In genomic region chr12:100979616-100980015, GRCm38 (mm10) we compare ENCODE assay signal across 24 mouse cellular contexts. TPM values are rescaled to one million over a fixed set of nuclear protein-coding genes. Genes with fewer than 3 reads are reported as not detected.
DNase-seq lines count a peak whose midpoint lies in the region; ATAC-seq and TF ChIP-seq lines count a peak whose summit lies in the region.
"Had no signal": no experiment of that assay in that cellular context is flagged by ENCODE, and none has a peak within 500 bp of the region (broad histone marks: within the 10 kb centered on the region; RNA-seq: fewer than 3 reads in every experiment).

No protein-coding gene starts in this region.

- TF ChIP-seq EP300 in lung, postnatal 0 days (IDR thresholded peaks at IDR 0.05) = no peak

- ATAC-seq in lung, embryonic 16.5 days (ENCODE audit: low read depth) = no peak
- no peak for ATAC-seq in lung, postnatal 0 days
- ATAC-seq in stomach, embryonic 14.5 days (ENCODE audit: insufficient number of reproducible peaks, insufficient read depth, low FRiP score, low read depth) = no peak
- ATAC-seq: forebrain, embryonic 14.5 days; inflammation-experienced regulatory T-cells, adult 6 months; midbrain, embryonic 13.5 days had no signal

- H3K36me3 ChIP-seq in lung, embryonic 16.5 days (ENCODE audit: control insufficient read depth, insufficient read depth, low read length) = no peaks in the 10 kb centered on the region
- no peaks in the 10 kb centered on the region for H3K36me3 ChIP-seq in lung, postnatal 0 days (ENCODE audit: insufficient read depth, low read length)
- no peaks in the 10 kb centered on the region for H3K36me3 ChIP-seq in stomach, embryonic 14.5 days (ENCODE audit: control insufficient read depth, insufficient read depth, low read length)
- H3K36me3 ChIP-seq: embryonic facial prominence, embryonic 12.5 days; heart, embryonic 15.5 days; limb, embryonic 10.5 days had no signal

- no peaks in the 10 kb centered on the region for H3K27me3 ChIP-seq in lung, embryonic 16.5 days (ENCODE audit: control insufficient read depth, insufficient read depth, low read depth, low read length)
- H3K27me3 ChIP-seq in lung, postnatal 0 days (replicated peaks; ENCODE audit: insufficient read depth, low read length) = no peaks in the 10 kb centered on the region
- H3K27me3 ChIP-seq in stomach, embryonic 14.5 days (ENCODE audit: control insufficient read depth, insufficient read depth, low read length) = no peaks in the 10 kb centered on the region
- H3K27me3 ChIP-seq: embryonic facial prominence, embryonic 12.5 days; heart, embryonic 15.5 days; kidney, embryonic 15.5 days; midbrain, embryonic 13.5 days had no signal

- peak overlapping the region; percentile 86 for H3K27ac ChIP-seq in gastrocnemius, adult 2 months
- H3K27ac ChIP-seq in lung, embryonic 16.5 days (ENCODE audit: low read length) = peak overlapping the region; percentile 53; the same call in 1 of the 2 replicates
- H3K27ac ChIP-seq in lung, postnatal 0 days (ENCODE audit: low read length) = no peak overlapping the region
- peak overlapping the region; percentile 67; the same call in 1 of the 2 replicates for H3K27ac ChIP-seq in stomach, embryonic 14.5 days (ENCODE audit: low read length)
- H3K27ac ChIP-seq: embryonic facial prominence, embryonic 12.5 days; heart, embryonic 15.5 days; hindbrain, embryonic 14.5 days; kidney, embryonic 15.5 days; limb, embryonic 10.5 days; midbrain, embryonic 13.5 days had no signal

- no peak for TF ChIP-seq CTCF in gastrocnemius, adult 2 months (IDR thresholded peaks at IDR 0.05)
- TF ChIP-seq CTCF in lung, postnatal 0 days (IDR thresholded peaks at IDR 0.05) = no peak

- no peak overlapping the region for H3K4me2 ChIP-seq in lung, embryonic 16.5 days (ENCODE audit: low read depth, low read length)
- H3K4me2 ChIP-seq in lung, postnatal 0 days (replicated peaks; ENCODE audit: low read depth, low read length) = no peak overlapping the region
- H3K4me2 ChIP-seq in stomach, embryonic 14.5 days (replicated peaks; ENCODE audit: low read depth, low read length) = no peak overlapping the region
- H3K4me2 ChIP-seq: embryonic facial prominence, embryonic 12.5 days; heart, embryonic 15.5 days; hindbrain, embryonic 14.5 days; kidney, embryonic 15.5 days; midbrain, embryonic 13.5 days had no signal

- H3K9me3 ChIP-seq in lung, embryonic 16.5 days (ENCODE audit: control insufficient read depth, low read length) = no peaks in the 10 kb centered on the region
- H3K9me3 ChIP-seq in lung, postnatal 0 days (ENCODE audit: low read length) = no peaks in the 10 kb centered on the region
- no peaks in the 10 kb centered on the region for H3K9me3 ChIP-seq in stomach, embryonic 14.5 days (ENCODE audit: control insufficient read depth, low read depth, low read length)
- H3K9me3 ChIP-seq: embryonic facial prominence, embryonic 12.5 days; heart, embryonic 15.5 days; kidney, embryonic 15.5 days; limb, embryonic 10.5 days; midbrain, embryonic 13.5 days had no signal

- no peak overlapping the region for H3K4me3 ChIP-seq in gastrocnemius, adult 2 months
- H3K4me3 ChIP-seq in lung, embryonic 16.5 days (ENCODE audit: low read length) = no peak overlapping the region
- H3K4me3 ChIP-seq in lung, postnatal 0 days (ENCODE audit: low read depth, low read length) = no peak overlapping the region
- H3K4me3 ChIP-seq in stomach, embryonic 14.5 days (ENCODE audit: low read depth, low read length) = no peak overlapping the region
- H3K4me3 ChIP-seq: embryonic facial prominence, embryonic 12.5 days; heart, embryonic 15.5 days; kidney, embryonic 15.5 days; limb, embryonic 10.5 days; midbrain, embryonic 13.5 days had no signal

- DNase-seq in gastrocnemius, adult 2 months = no peak
- no peak for DNase-seq in gastrocnemius, adult 18-20 months (ENCODE audit: low spot score)
- no peak for DNase-seq in lung, postnatal 0 days (ENCODE audit: low spot score)
- DNase-seq in liver = no peak
- no peak for DNase-seq in thymus, postnatal 10 days (ENCODE audit: low spot score in 2 of 2)
- DNase-seq: adrenal gland, postnatal 36 days; cerebellum, adult 11-12 months; cerebellum, postnatal 14 days; heart, postnatal 4 days; kidney, postnatal 4 days; lung, postnatal 14 days; right cerebral cortex, postnatal 14 days; spleen, adult 18-20 months; thymus, adult 2 months had no signal

- intact Hi-C loops in gastrocnemius, adult 2 months (cut with DNase I) = no loop called here

- H3K4me1 ChIP-seq in lung, embryonic 16.5 days (replicated peaks; ENCODE audit: control insufficient read depth, insufficient read depth, low read length) = peaks cover 27% of the 10 kb centered on the region
- H3K4me1 ChIP-seq in lung, postnatal 0 days (ENCODE audit: insufficient read depth, low read depth, low read length) = no peaks in the 10 kb centered on the region
- H3K4me1 ChIP-seq in stomach, embryonic 14.5 days (ENCODE audit: control insufficient read depth, insufficient read depth, low read length) = peaks cover 24% of the 10 kb centered on the region
- H3K4me1 ChIP-seq: embryonic facial prominence, embryonic 12.5 days had no signal

- H3K9ac ChIP-seq in lung, embryonic 16.5 days (ENCODE audit: low read length) = no peak overlapping the region
- H3K9ac ChIP-seq in lung, postnatal 0 days (replicated peaks; ENCODE audit: low read depth) = no peak overlapping the region
- no peak overlapping the region for H3K9ac ChIP-seq in stomach, embryonic 14.5 days (replicated peaks; ENCODE audit: low read depth, low read length)
- H3K9ac ChIP-seq: embryonic facial prominence, embryonic 12.5 days; heart, embryonic 15.5 days; hindbrain, embryonic 14.5 days; kidney, embryonic 15.5 days; midbrain, embryonic 13.5 days had no signal

- 87% methylated on average over 5 of the region's 5 CpGs for WGBS in lung, embryonic 16.5 days
- WGBS in lung, postnatal 0 days = 82% methylated on average over 5 of the region's 5 CpGs
- 86% methylated on average over 5 of the region's 5 CpGs for WGBS in stomach, embryonic 14.5 days

RNA-seq across cellular contexts. Expression of gene Ccdc88c, which starts 49.2 kb away (rescaled TPM):
- total RNA-seq in gastrocnemius, adult 2 months (2021) = 10 to 100 TPM; 28.4 to 34.7 TPM
- 10 to 100 TPM; 30.1 to 34.5 TPM for total RNA-seq in gastrocnemius, adult 18-20 months (2021)
- polyA plus RNA-seq in lung, embryonic 16.5 days (2015; fragmentation: Nextera tagmentation; extraction: Ambion mirVana) = 18.8 and 20.2 TPM in 2 replicates
- 6.9 and 7.4 TPM in 2 replicates for polyA plus RNA-seq in lung, postnatal 0 days (2015; fragmentation: Nextera tagmentation; extraction: Ambion mirVana)
- polyA plus RNA-seq in stomach, embryonic 14.5 days (2014; fragmentation: Nextera tagmentation; extraction: Ambion mirVana) = 12.1 and 13.3 TPM in 2 replicates
